Comparison of ENCODE assay signal across 25 mouse cellular contexts in genomic region chr8:105956556-105956955, GRCm38 (mm10). TPM values are rescaled to one million over a fixed set of nuclear protein-coding genes. Genes with fewer than 3 reads are reported as not detected.
DNase-seq lines count a peak whose midpoint lies in the region; ATAC-seq lines count a peak whose summit lies in the region.
"Had no signal": no experiment of that assay in that cellular context is flagged by ENCODE, and none has a peak within 500 bp of the region (broad histone marks: within the 10 kb centered on the region; RNA-seq: fewer than 3 reads in every experiment).

No protein-coding gene starts in this region.

- H3K9me3 ChIP-seq in limb, embryonic 11.5 days (ENCODE audit: control insufficient read depth, low read length) = no peaks in the 10 kb centered on the region
- no peaks in the 10 kb centered on the region for H3K9me3 ChIP-seq in limb, embryonic 10.5 days (replicated peaks)
- no peaks in the 10 kb centered on the region for H3K9me3 ChIP-seq in heart, embryonic 14.5 days (ENCODE audit: control insufficient read depth, low read length)
- H3K9me3 ChIP-seq: forebrain, embryonic 15.5 days; hindbrain, embryonic 15.5 days; megakaryocyte, embryonic 14.5 days; midbrain, embryonic 13.5 days had no signal

- 88% methylated on average over 4 of the region's 4 CpGs for WGBS in limb, embryonic 11.5 days
- WGBS in limb, embryonic 10.5 days = 92% methylated on average over 4 of the region's 4 CpGs
- WGBS in heart, embryonic 14.5 days = 39% methylated on average over 4 of the region's 4 CpGs

- DNase-seq in limb, embryonic 11.5 days (ENCODE audit: low spot score) = no peak
- DNase-seq in limb, embryonic 10.5 days (ENCODE audit: low spot score) = no peak
- DNase-seq in fibroblast of lung, adult 2 months (ENCODE audit: low read depth) = peak; percentile 99
- DNase-seq in thymus, postnatal 4 days = no peak
- no peak for DNase-seq in right cerebral cortex, postnatal 25 days
- DNase-seq in urinary bladder, postnatal 14 days (ENCODE audit: low spot score) = no peak
- DNase-seq: adrenal gland, postnatal 14 days; cerebellum, adult 9-10 months; gastrocnemius, postnatal 14 days; kidney, adult 2 months; layer of hippocampus, adult 9-11 months; left cerebral cortex, postnatal 4 days; liver, postnatal 0 days had no signal

- H3K4me2 ChIP-seq in limb, embryonic 11.5 days (ENCODE audit: low read depth, severe bottlenecking) = no peak overlapping the region
- H3K4me2 ChIP-seq in heart, embryonic 14.5 days (ENCODE audit: low read length) = no peak overlapping the region
- H3K4me2 ChIP-seq: forebrain, embryonic 15.5 days; hindbrain, embryonic 15.5 days; midbrain, embryonic 13.5 days had no signal

- H3K4me3 ChIP-seq in limb, embryonic 11.5 days (ENCODE audit: low read depth, low read length) = no peak overlapping the region
- H3K4me3 ChIP-seq in limb, embryonic 10.5 days = no peak overlapping the region
- no peak overlapping the region for H3K4me3 ChIP-seq in heart, embryonic 14.5 days (ENCODE audit: control insufficient read depth in 1 of 2, insufficient read depth in 1 of 2, low read depth in 1 of 2, low read length in 2 of 2)
- H3K4me3 ChIP-seq: forebrain, embryonic 15.5 days; hindbrain, embryonic 15.5 days; left cerebral cortex, adult 2 months; megakaryocyte, embryonic 14.5 days; midbrain, embryonic 13.5 days had no signal

- H3K9ac ChIP-seq in limb, embryonic 11.5 days (ENCODE audit: low read length) = no peak overlapping the region
- no peak overlapping the region for H3K9ac ChIP-seq in heart, embryonic 14.5 days (ENCODE audit: low read length)
- H3K9ac ChIP-seq: forebrain, embryonic 15.5 days; hindbrain, embryonic 15.5 days; liver, postnatal 0 days; midbrain, embryonic 13.5 days had no signal

- H3K27me3 ChIP-seq in limb, embryonic 11.5 days (ENCODE audit: control insufficient read depth, insufficient read depth, low read length) = no peaks in the 10 kb centered on the region
- no peaks in the 10 kb centered on the region for H3K27me3 ChIP-seq in limb, embryonic 10.5 days (ENCODE audit: low read depth, poor library complexity, severe bottlenecking)
- H3K27me3 ChIP-seq in heart, embryonic 14.5 days (ENCODE audit: control insufficient read depth, insufficient read depth, low read length) = no peaks in the 10 kb centered on the region
- H3K27me3 ChIP-seq: forebrain, embryonic 15.5 days; hindbrain, embryonic 15.5 days; midbrain, embryonic 13.5 days had no signal

- no peak overlapping the region for H3K27ac ChIP-seq in limb, embryonic 11.5 days (replicated peaks; ENCODE audit: low read depth, low read length)
- H3K27ac ChIP-seq in limb, embryonic 10.5 days = no peak overlapping the region
- peak overlapping the region in 1 of 2 experiments; percentile 17; a peak in 2 of 4 replicates for H3K27ac ChIP-seq in heart, embryonic 14.5 days (replicated peaks in 1 of 2; ENCODE audit: control insufficient read depth in 1 of 2, insufficient read depth in 1 of 2, low read depth in 2 of 2, low read length in 2 of 2)
- H3K27ac ChIP-seq: forebrain, embryonic 15.5 days; hindbrain, embryonic 15.5 days; kidney, postnatal 0 days; left cerebral cortex, adult 2 months; midbrain, embryonic 13.5 days; stomach, postnatal 0 days had no signal

- no peaks in the 10 kb centered on the region for H3K4me1 ChIP-seq in limb, embryonic 11.5 days (ENCODE audit: control insufficient read depth, insufficient read depth, low read length)
- H3K4me1 ChIP-seq in limb, embryonic 10.5 days = peaks cover 8% of the 10 kb centered on the region
- peaks cover 16 to 33% of the 10 kb centered on the region in 2 experiments for H3K4me1 ChIP-seq in heart, embryonic 14.5 days (ENCODE audit: control insufficient read depth in 2 of 2, insufficient read depth in 2 of 2, low read length in 2 of 2)
- H3K4me1 ChIP-seq: midbrain, embryonic 13.5 days had no signal

- peaks cover 8% of the 10 kb centered on the region for H3K36me3 ChIP-seq in limb, embryonic 11.5 days (ENCODE audit: control insufficient read depth, insufficient read depth, low read length)
- H3K36me3 ChIP-seq in limb, embryonic 10.5 days = peaks cover 88% of the 10 kb centered on the region
- peaks cover 83% of the 10 kb centered on the region for H3K36me3 ChIP-seq in heart, embryonic 14.5 days (ENCODE audit: control insufficient read depth, insufficient read depth, low read length)
- H3K36me3 ChIP-seq: forebrain, embryonic 15.5 days; hindbrain, embryonic 15.5 days; midbrain, embryonic 13.5 days had no signal

- ATAC-seq in limb, embryonic 11.5 days (ENCODE audit: insufficient number of reproducible peaks, low FRiP score, low TSS enrichment, low read depth) = 0 out of 2 replicates have a peak, but pooled peaks have one; percentile 17
- 0 out of 2 replicates have a peak, but pooled peaks have one; percentile 24 for ATAC-seq in heart, embryonic 14.5 days (ENCODE audit: insufficient number of reproducible peaks, insufficient read depth, low FRiP score, low read depth)
- ATAC-seq: forebrain, embryonic 15.5 days; liver, postnatal 0 days; midbrain, embryonic 13.5 days had no signal

RNA-seq across cellular contexts. Expression of gene Slc12a4, which starts 9.3 kb away (rescaled TPM):
- 23.5 and 27.2 TPM in 2 replicates for polyA plus RNA-seq in limb, embryonic 11.5 days (2014; fragmentation: Nextera tagmentation; extraction: Ambion mirVana)
- 31.9 and 37.7 TPM in 2 replicates for polyA plus RNA-seq in limb, embryonic 10.5 days (2016; fragmentation: Nextera tagmentation; extraction: Ambion mirVana)
- polyA plus RNA-seq in heart, embryonic 14.5 days (2014; fragmentation: Nextera tagmentation; extraction: Ambion mirVana) = 32.7 and 38.4 TPM in 2 replicates

RNA-seq across cellular contexts. Expression of gene Lcat, which starts 13.4 kb away (rescaled TPM):
- 1.2 and 1.3 TPM in 2 replicates for polyA plus RNA-seq in limb, embryonic 11.5 days (2014; fragmentation: Nextera tagmentation; extraction: Ambion mirVana)
- polyA plus RNA-seq in limb, embryonic 10.5 days (2016; fragmentation: Nextera tagmentation; extraction: Ambion mirVana) = 2.0 and 2.1 TPM in 2 replicates
- polyA plus RNA-seq in heart, embryonic 14.5 days (2014; fragmentation: Nextera tagmentation; extraction: Ambion mirVana) = 1.2 and 1.3 TPM in 2 replicates

RNA-seq across cellular contexts. Expression of gene Psmb10, which starts 18.3 kb away (rescaled TPM):
- polyA plus RNA-seq in limb, embryonic 11.5 days (2014; fragmentation: Nextera tagmentation; extraction: Ambion mirVana) = 24.6 and 28.4 TPM in 2 replicates
- polyA plus RNA-seq in limb, embryonic 10.5 days (2016; fragmentation: Nextera tagmentation; extraction: Ambion mirVana) = 28.9 and 40.3 TPM in 2 replicates
- polyA plus RNA-seq in heart, embryonic 14.5 days (2014; fragmentation: Nextera tagmentation; extraction: Ambion mirVana) = 73.7 and 74.2 TPM in 2 replicates

RNA-seq across cellular contexts. Expression of gene Dpep3, which starts 22.7 kb away (rescaled TPM):
- not detected in 2 replicates for polyA plus RNA-seq in limb, embryonic 11.5 days (2014; fragmentation: Nextera tagmentation; extraction: Ambion mirVana)
- not detected in 2 replicates for polyA plus RNA-seq in limb, embryonic 10.5 days (2016; fragmentation: Nextera tagmentation; extraction: Ambion mirVana)
- polyA plus RNA-seq in heart, embryonic 14.5 days (2014; fragmentation: Nextera tagmentation; extraction: Ambion mirVana) = not detected in 2 replicates
- polyA plus RNA-seq: embryonic facial prominence, embryonic 14.5 days; forebrain, embryonic 15.5 days; hindbrain, embryonic 15.5 days; intestine, embryonic 14.5 days; kidney, postnatal 0 days; liver, adult 2 months; liver, postnatal 0 days; midbrain, embryonic 13.5 days; stomach, postnatal 0 days; thymus, postnatal 0 days had no signal

RNA-seq across cellular contexts. Expression of gene Ctrl, which starts 22.9 kb away (rescaled TPM):
- polyA plus RNA-seq in limb, embryonic 11.5 days (2014; fragmentation: Nextera tagmentation; extraction: Ambion mirVana) = 1.1 and 1.5 TPM in 2 replicates
- 1.6 and 2.0 TPM in 2 replicates for polyA plus RNA-seq in limb, embryonic 10.5 days (2016; fragmentation: Nextera tagmentation; extraction: Ambion mirVana)
- polyA plus RNA-seq in heart, embryonic 14.5 days (2014; fragmentation: Nextera tagmentation; extraction: Ambion mirVana) = 0.43 and 1.1 TPM in 2 replicates
